Mouse (Mus musculus): ENCODE data around the gene Ntf3.
A peak's percentile ranks its signal among the peaks of the same experiment; 100 is the strongest.

Gene Ntf3

DNA sequence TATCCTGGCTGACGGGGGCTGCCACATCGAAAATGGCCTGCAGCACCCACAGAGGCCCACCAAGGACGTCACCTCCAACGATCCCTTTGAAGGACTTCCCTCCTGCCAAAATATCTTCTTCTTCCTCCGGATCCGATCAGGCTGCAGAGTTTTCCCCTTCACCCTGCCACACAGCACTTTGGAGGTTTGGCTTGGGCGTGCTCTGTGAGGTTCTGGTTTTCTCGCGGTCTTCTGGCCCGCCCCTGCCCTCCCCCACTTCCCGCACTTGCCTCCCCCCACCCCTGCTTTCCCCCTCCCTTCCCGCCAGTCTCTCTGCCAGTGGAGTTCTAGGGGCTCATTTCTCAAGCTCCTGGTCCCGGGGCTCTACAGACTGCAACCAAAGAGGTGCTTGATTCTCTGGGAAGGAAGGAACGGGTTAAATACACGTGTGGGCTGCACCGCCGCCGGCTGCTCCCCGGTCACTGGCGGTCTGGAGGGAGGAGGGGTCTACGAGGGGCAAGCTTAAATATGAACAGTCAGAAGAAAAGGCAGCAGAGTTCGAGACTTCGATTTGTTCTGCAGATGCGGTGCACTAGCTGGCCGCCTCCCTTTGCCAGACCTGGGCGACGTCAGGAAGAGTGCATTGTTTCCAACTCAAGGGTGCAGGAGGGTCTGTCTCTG is at the start of gene Ntf3:
Gene Ntf3 (minus strand): TSS at position 363 of the 660 bp plus-strand sequence.
- DNase-seq: no peak

- no peak for DNase-seq
Measured at GRCm38 (mm10) chr6:126213330-126213729, 46.6 kb upstream of the Ntf3 start.

DNA sequence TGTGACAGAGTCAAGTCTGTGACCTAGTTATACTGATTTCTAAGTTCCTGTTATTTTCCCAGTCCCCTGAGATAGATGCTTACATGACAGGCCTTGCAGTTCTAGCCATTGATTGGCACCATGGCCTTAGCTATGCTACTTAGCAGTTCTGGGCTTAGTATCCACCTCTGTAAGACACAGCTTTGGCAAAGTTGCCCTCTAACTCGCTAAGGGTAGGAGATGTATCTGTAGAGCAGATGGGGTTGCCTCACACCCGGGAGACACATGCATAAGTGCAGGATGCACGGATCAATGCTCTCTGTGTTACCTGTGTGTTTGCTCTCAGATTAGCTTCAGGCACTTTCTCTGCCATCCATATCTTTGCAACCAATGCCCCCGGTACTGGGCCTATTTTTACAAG is 36.7 kb upstream of the Ntf3 start:
- no peak for DNase-seq

DNA sequence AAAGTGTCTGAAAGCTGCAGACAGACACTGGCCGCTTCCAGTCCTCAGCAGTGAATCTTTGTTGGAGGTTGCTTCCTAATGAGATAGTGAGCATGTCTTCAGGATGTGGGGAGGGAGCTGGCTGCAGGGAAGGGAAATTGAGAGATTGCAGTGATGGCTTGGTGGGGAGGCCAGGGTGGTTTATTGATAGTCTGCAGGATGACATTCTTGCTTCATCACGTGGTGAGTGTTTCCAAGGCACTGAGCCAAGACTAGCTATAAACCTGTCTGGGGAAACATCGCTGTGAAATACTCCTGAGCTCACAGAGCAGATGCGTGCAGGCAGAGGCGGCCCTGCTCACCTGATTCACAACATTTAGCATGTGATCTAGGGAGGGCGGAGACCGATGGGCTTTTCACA is 36.2 kb upstream of the Ntf3 start:
- no peak for DNase-seq

- no peak for DNase-seq
Measured at GRCm38 (mm10) chr6:126201721-126202120, 35.0 kb upstream of the Ntf3 start.

DNA sequence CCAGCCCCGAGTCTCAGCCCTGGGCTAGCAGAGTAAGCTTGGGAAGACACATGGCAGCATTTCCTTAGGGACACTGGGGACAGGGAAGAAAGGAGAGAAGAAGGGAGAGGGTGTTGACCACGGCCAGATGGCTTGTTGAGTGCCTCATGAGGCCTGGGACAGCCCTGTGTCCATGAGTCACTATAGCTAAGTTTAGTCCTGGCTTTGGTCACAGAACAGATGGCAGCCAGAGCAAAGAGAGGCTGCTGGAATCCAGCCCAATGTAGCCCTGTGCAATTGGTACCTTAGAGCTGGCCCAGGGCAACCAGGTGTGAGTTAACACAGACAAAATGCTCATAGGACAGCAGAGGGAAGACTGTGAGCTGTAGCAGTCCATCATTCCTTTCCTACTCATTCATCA is 33.2 kb upstream of the Ntf3 start:
- no peak for DNase-seq

- DNase-seq: no peak
Measured at GRCm38 (mm10) chr6:126194760-126195159, 28.1 kb upstream of the Ntf3 start.

DNA sequence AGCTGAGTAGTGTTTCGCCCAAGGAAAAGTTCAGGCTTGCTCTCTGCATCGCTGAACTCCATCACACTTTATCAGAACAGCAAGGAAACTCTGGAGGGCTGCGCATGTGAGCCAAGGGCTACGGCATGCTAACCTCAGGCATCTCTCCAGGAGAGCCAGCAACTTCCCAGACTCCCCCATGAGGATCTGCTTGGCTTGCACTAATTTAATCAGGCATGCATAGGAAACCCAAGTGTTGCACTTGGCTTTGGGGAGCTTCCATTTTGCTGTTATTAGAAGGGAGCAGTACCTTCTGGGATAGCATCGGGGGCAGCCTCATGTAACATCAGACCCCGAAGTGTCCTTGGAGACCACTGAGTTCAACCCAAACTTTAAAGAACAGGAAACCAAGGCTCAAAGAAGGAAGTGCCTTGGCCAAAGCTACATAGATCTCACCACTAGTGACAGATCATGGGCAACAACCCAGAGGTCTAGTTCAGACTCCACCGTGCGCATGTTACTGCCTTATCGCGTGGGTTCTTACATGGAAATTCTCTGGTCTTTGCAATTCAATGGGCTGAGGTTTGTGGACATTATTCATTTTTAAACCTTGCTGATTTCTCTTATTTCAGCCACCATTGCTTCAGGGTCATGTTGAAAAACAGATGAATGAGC is 23.6 kb upstream of the Ntf3 start:
- DNase-seq: no peak

GRCm38 (mm10) chr6:126187400-126187799 is 20.7 kb upstream of the Ntf3 start:
- DNase-seq: no peak

DNA sequence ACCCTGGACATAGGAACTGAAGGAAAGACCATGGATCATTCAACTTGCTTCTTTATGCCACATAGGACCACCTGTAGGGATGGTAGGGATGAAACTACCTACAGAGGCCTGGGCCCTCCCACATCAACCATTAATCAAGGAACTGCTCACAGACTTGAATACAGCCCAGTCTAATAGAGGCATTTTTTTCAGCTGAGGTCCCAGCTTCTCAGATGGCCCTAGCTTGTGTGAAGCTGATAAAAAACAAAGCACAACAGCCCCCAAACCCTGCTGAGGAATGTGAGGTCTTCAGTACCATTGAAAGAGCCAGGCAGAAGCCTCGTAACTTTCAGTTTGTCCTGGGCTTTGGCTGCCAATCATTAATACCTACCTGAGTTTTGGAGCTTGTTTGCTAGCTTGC is 19.4 kb upstream of the Ntf3 start:
- no peak for DNase-seq

GRCm38 (mm10) chr6:126172071-126172470 is 5.4 kb upstream of the Ntf3 start:
- DNase-seq: no peak

GRCm38 (mm10) chr6:126170772-126171171 is 4.1 kb upstream of the Ntf3 start:
- no peak for DNase-seq

DNA sequence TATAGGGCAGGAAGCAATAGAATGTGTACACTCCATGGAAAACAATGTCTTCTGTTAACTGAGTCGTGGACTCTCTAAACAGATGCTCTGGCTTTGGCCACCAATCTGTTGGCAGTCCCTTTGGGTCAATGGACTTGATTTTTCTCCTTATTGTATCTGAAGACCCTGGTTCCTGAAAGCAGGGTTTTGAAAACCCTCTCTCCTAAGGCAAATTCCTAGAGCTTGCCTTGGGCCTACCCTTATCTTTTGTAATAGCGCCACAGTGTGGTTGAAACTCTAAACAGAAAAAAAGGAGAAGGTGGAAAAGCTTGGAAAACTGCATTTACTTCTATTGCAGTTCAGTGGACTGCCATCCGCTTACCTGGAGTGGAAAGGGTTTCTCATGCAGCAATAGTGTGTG is 1.0 kb upstream of the Ntf3 start:
- no peak for DNase-seq

GRCm38 (mm10) chr6:126167208-126167590 is 489 bp upstream of the Ntf3 start:
- no peak for DNase-seq

DNA sequence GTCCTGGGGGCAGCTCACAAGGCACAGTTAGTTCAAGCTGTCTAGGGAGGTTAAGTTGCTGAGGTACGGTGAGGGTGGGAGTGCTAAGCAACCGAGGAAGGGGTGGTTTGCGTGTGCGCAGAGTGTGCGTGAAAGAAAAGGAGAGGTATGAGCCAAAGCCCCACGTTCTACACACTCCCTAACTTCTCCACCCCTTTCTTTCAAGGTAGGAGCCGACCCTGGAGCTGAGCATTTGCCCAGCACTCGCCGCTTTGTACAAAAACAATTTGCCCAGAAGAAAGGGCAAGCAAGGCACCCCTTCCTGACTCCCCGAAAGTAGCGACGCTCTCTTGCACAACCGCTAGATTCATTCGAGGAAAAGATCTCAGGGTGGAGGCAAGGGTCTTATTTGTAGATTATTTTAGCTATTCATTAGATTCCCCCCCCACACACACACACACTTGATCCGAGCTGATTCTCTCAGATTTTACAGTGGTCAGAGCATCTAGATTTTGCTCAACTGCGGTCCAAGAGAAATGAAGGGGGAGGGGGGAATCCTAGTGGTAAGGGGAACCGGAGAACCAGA is 1.0 kb downstream of the Ntf3 start:
- DNase-seq: no peak

- no peak for DNase-seq
Measured at GRCm38 (mm10) chr6:126164781-126165180, 1.9 kb downstream of the Ntf3 start.

- DNase-seq: no peak
Measured at GRCm38 (mm10) chr6:126163861-126164755, 2.6 kb downstream of the Ntf3 start.

DNA sequence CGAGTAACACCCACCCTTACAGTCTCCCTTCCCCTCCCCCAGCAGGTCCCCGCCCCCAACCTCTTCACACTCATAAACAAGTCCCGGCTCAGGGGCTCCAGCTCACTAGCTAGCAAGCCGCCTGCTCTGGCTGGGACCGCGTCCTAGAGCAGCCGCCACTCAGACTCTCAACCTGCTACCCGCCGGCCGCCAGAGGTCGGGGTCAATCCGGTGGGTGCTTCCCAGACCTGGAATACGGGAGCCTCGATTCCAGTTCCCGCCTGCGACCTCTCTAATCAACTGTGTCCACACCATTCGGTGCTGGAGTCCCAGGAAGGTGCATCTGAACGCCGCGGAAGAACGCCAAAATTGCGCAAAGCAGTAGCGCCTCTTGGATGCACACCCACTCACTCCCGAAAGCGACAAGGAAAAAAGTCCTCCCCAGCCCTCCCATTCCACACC is 3.5 kb downstream of the Ntf3 start:
- peak; percentile 64 for DNase-seq

DNA sequence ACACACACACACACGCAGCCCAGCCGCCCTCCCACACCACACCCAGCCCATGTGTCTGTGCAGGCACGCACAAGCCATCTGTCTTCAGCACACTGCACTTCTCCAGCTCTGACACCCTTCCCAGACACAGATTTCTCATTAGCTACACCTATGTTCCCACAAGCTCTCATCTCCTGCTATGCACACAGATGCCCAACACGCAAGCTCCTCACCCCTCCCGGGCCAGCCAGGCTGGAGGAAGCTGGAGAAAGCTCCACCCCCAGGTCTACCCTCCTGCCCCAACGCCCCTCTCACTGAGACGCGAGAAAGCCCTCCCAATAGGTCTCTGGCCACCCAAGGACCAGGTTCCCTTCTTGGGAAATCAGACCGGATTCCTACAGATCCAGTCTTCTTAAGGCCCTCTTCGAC is 4.4 kb downstream of the Ntf3 start:
- DNase-seq: peak; percentile 59

GRCm38 (mm10) chr6:126161571-126162340 is 5.0 kb downstream of the Ntf3 start:
- DNase-seq: no peak

DNA sequence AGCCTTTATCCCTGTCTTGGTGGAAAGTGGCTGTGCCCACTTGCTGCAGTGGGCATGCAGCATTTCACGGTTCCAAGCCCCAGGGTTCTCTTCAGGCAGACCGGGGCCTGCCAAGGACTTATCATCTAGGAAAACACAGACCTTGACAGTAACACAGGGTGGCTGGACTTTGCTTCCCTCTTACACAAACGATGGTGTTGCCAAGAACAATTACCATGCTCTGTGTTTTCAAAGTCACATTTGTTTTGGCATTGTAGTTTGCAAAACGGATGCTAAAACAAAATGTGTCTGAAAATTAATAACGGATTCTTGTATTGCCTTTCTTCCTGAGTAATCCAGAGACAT is 6.7 kb downstream of the Ntf3 start:
- DNase-seq: no peak

DNA sequence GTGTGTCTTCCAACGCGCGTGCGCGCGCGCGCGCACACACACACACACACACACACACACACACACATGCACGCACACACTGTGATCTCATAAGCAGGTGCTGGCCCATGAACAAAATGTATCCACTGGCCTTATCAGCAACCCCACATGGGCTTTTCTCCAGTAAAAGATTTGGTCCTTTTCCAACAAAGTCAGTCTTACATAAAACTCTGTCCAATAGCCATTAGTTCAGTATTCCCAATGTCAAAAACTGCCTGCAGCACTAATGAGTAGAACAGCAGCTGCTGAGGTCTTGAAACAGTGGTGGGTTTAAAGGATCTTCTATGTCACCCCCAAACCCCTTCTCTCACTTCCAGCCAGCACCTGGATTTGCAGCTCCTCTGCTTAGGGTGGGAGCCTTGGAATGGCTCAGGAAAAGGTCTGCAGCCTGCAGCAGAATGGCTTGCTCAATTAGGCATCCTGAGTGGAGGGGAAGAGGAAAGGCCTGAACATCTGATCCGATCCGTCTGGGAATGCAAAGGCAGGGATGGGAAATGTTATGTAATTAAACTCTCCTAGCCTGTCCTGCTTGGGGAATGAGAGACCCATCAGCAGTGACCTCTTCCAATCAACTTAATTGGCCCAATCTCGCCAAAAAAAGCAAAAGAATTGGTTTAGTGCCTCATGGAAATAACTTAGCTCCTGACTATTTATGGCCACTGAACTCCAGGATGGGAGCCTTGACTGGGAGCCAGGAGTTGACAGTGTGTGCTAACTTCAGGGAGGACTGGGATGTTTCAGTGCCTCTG is 7.2 kb downstream of the Ntf3 start:
- no peak for DNase-seq
